Mouse (Mus musculus): Measurements from ENCODE around the gene Myo9b. TPM values are rescaled to one million over a fixed set of nuclear protein-coding genes. Genes with fewer than 3 reads are reported as not detected.

Gene Myo9b
- total RNA-seq, 1 experiment from 2014 or later: 71.0 TPM

- ATAC-seq (replicated peaks; ENCODE audit: insufficient number of reproducible peaks, low FRiP score, low TSS enrichment, poor library complexity, severe bottlenecking): no peak
Observed at GRCm38 (mm10) chr8:71400826-71401225, 128.3 kb downstream of the Myo9b start.

GRCm38 (mm10) chr8:71401454-71401853 lies 128.9 kb downstream of the Myo9b start:
- ATAC-seq (replicated peaks; ENCODE audit: insufficient number of reproducible peaks, low FRiP score, low TSS enrichment, poor library complexity, severe bottlenecking): no peak

- ATAC-seq (replicated peaks; ENCODE audit: insufficient number of reproducible peaks, low FRiP score, low TSS enrichment, poor library complexity, severe bottlenecking): no peak
Observed at GRCm38 (mm10) chr8:71402446-71402964, 130.0 kb downstream of the Myo9b start.

GRCm38 (mm10) chr8:71403107-71403885 lies 130.8 kb downstream of the Myo9b start:
- no peak for ATAC-seq (replicated peaks; ENCODE audit: insufficient number of reproducible peaks, low FRiP score, low TSS enrichment, poor library complexity, severe bottlenecking)

GRCm38 (mm10) chr8:71404011-71404410 lies 131.5 kb downstream of the Myo9b start:
- no peak for ATAC-seq (replicated peaks; ENCODE audit: insufficient number of reproducible peaks, low FRiP score, low TSS enrichment, poor library complexity, severe bottlenecking)

GRCm38 (mm10) chr8:71404951-71405351 lies 132.4 kb downstream of the Myo9b start:
- ATAC-seq (replicated peaks; ENCODE audit: insufficient number of reproducible peaks, low FRiP score, low TSS enrichment, poor library complexity, severe bottlenecking): no peak

- peak; percentile 87 for ATAC-seq (replicated peaks; ENCODE audit: insufficient number of reproducible peaks, low FRiP score, low TSS enrichment, poor library complexity, severe bottlenecking)
Observed at GRCm38 (mm10) chr8:71405401-71406098, 133.0 kb downstream of the Myo9b start, which contains the start of gene Ankle1. Ankle1 (plus strand) TSS chr8:71406010.

GRCm38 (mm10) chr8:71406099-71407015 lies 133.8 kb downstream of the Myo9b start:
- ATAC-seq (replicated peaks; ENCODE audit: insufficient number of reproducible peaks, low FRiP score, low TSS enrichment, poor library complexity, severe bottlenecking): peak; percentile 32; the same call in 1 of the 2 replicates

- ATAC-seq (replicated peaks; ENCODE audit: insufficient number of reproducible peaks, low FRiP score, low TSS enrichment, poor library complexity, severe bottlenecking): no peak
Observed at GRCm38 (mm10) chr8:71407441-71407840, 134.9 kb downstream of the Myo9b start.

GRCm38 (mm10) chr8:71408231-71408630 lies 135.7 kb downstream of the Myo9b start:
- ATAC-seq (replicated peaks; ENCODE audit: insufficient number of reproducible peaks, low FRiP score, low TSS enrichment, poor library complexity, severe bottlenecking): no peak

Other genes starting within 250 kb of the Myo9b start
- gene Haus8, start 220 bp downstream of the Myo9b start, total RNA-seq (2017): 45.5 to 77.0 TPM (median 73.5 TPM) in 3 replicates
- 172 to 275 TPM (median 266 TPM) in 3 replicates for gene Use1, start 94.1 kb downstream of the Myo9b start, total RNA-seq (2017)
- 11.9 to 24.2 TPM (median 16.3 TPM) in 3 replicates for gene Ocel1, start 98.6 kb downstream of the Myo9b start, total RNA-seq (2017)
- 3.4 to 11.6 TPM (median 9.4 TPM) in 3 replicates for gene Nr2f6, start 109.2 kb downstream of the Myo9b start, total RNA-seq (2017)
- gene Ushbp1, start 123.1 kb downstream of the Myo9b start, total RNA-seq (2017): 0.10 TPM in 1 of 3 replicates, not detected in the others
- gene Babam1, start 124.1 kb downstream of the Myo9b start, total RNA-seq (2017): 49.7 to 68.7 TPM (median 61.4 TPM) in 3 replicates
- 0.48 TPM in 1 of 3 replicates, not detected in the others for gene Ankle1, start 133.3 kb downstream of the Myo9b start, total RNA-seq (2017)
- 2.2 to 12.0 TPM (median 8.3 TPM) in 3 replicates for gene Abhd8, start 190.9 kb downstream of the Myo9b start, total RNA-seq (2017)
- 5.7 to 17.9 TPM (median 13.7 TPM) in 3 replicates for gene Mrpl34, start 192.2 kb downstream of the Myo9b start, total RNA-seq (2017)
- 33.6 to 53.8 TPM (median 42.4 TPM) in 3 replicates for gene Dda1, start 196.5 kb downstream of the Myo9b start, total RNA-seq (2017)
- gene Ano8, start 213.2 kb downstream of the Myo9b start, total RNA-seq (2017): 4.7 to 11.0 TPM (median 8.5 TPM) in 3 replicates
- gene Gtpbp3, start 215.4 kb downstream of the Myo9b start, total RNA-seq (2017): 16.0 to 22.2 TPM (median 16.4 TPM) in 3 replicates
- not detected in 3 replicates for gene Plvap, start 239.0 kb downstream of the Myo9b start, total RNA-seq (2017)

Measured in monocyte, adult 5-6 weeks (primary cell).